Mouse (Mus musculus): ENCODE measurements at regions not wholly inside any gene's neighbourhood (a gene's known extent, or its start where the extent isn't known, plus 50 kb on each side); places are given as distances from the start of the nearest gene placed in this dataset.
"Not testable (repeated sequence)": the region's sequence is repeated elsewhere in the genome, so short reads cannot be mapped to it uniquely, and the experiment has no call there.

GRCm38 (mm10) chr3:110880472-110880871 lies 629.7 kb upstream of the Prmt6 start:
- H3K4me3 ChIP-seq; H3K27ac ChIP-seq; ATAC-seq (ENCODE audit: low FRiP score); H3K9ac ChIP-seq; H3K4me2 ChIP-seq; H3K9me3 ChIP-seq; H3K36me3 ChIP-seq; H3K4me1 ChIP-seq (replicated peaks); H3K27me3 ChIP-seq: not testable (repeated sequence)
- WGBS, result 69% methylated on average over 2 of the region's 2 CpGs

GRCm38 (mm10) chr3:110865989-110866388 lies 615.2 kb upstream of the Prmt6 start:
- H3K4me3 ChIP-seq, result no peak overlapping the region
- no peaks in the 10 kb centered on the region for H3K4me1 ChIP-seq (replicated peaks)
- H3K36me3 ChIP-seq, result no peaks in the 10 kb centered on the region
- no peak overlapping the region for H3K27ac ChIP-seq
- no peaks in the 10 kb centered on the region for H3K9me3 ChIP-seq
- H3K9ac ChIP-seq, result no peak overlapping the region
- H3K27me3 ChIP-seq, result no peaks in the 10 kb centered on the region
- 84% methylated on average over 1 of the region's 1 CpGs for WGBS
- no peak for ATAC-seq (ENCODE audit: low FRiP score)
- H3K4me2 ChIP-seq, result no peak overlapping the region

GRCm38 (mm10) chr3:110847222-110847621 lies 596.4 kb upstream of the Prmt6 start:
- no peak for ATAC-seq (ENCODE audit: low FRiP score)
- H3K27ac ChIP-seq, result no peak overlapping the region
- 91% methylated on average over 2 of the region's 2 CpGs for WGBS
- H3K9me3 ChIP-seq, result no peaks in the 10 kb centered on the region
- no peak overlapping the region for H3K9ac ChIP-seq
- no peaks in the 10 kb centered on the region for H3K36me3 ChIP-seq
- H3K4me1 ChIP-seq (replicated peaks), result no peaks in the 10 kb centered on the region
- H3K27me3 ChIP-seq, result no peaks in the 10 kb centered on the region
- no peak overlapping the region for H3K4me2 ChIP-seq
- H3K4me3 ChIP-seq, result no peak overlapping the region

- no peaks in the 10 kb centered on the region for H3K36me3 ChIP-seq
- 75% methylated on average over 3 of the region's 3 CpGs for WGBS
- H3K4me2 ChIP-seq, result no peak overlapping the region
- H3K9ac ChIP-seq, result no peak overlapping the region
- no peaks in the 10 kb centered on the region for H3K27me3 ChIP-seq
- no peak overlapping the region for H3K4me3 ChIP-seq
- no peaks in the 10 kb centered on the region for H3K9me3 ChIP-seq
- H3K4me1 ChIP-seq (replicated peaks), result no peaks in the 10 kb centered on the region
- no peak overlapping the region for H3K27ac ChIP-seq
- no peak for ATAC-seq (ENCODE audit: low FRiP score)
Measured at GRCm38 (mm10) chr3:110820709-110821401, 570.1 kb upstream of the Prmt6 start.

- H3K27ac ChIP-seq, result 0 out of 2 replicates have a peak overlapping the region, but pooled peaks have one; percentile 35
- no peaks in the 10 kb centered on the region for H3K9me3 ChIP-seq
- no peak overlapping the region for H3K4me2 ChIP-seq
- no peak overlapping the region for H3K4me3 ChIP-seq
- no peaks in the 10 kb centered on the region for H3K27me3 ChIP-seq
- ATAC-seq (ENCODE audit: low FRiP score), result peak; percentile 61; the same call in 1 of the 2 replicates
- WGBS, result 42% methylated on average over 4 of the region's 4 CpGs
- H3K9ac ChIP-seq, result no peak overlapping the region
- H3K36me3 ChIP-seq, result no peaks in the 10 kb centered on the region
- peaks cover 7% of the 10 kb centered on the region; the same call in 1 of the 2 replicates for H3K4me1 ChIP-seq (replicated peaks)
Measured at GRCm38 (mm10) chr3:110789009-110789586, 538.3 kb upstream of the Prmt6 start.

GRCm38 (mm10) chr3:110755266-110755665 lies 504.5 kb upstream of the Prmt6 start:
- 85% methylated on average over 1 of the region's 1 CpGs for WGBS
- Histone ChIP-seq H3K27me3 (no peaks in the 10 kb centered on the region), H3K27ac (no peak overlapping the region), H3K4me3 (no peak overlapping the region), H3K4me1 (replicated peaks) (no peaks in the 10 kb centered on the region), H3K9me3 (no peaks in the 10 kb centered on the region), H3K36me3 (no peaks in the 10 kb centered on the region), H3K4me2 (no peak overlapping the region), H3K9ac (no peak overlapping the region)
- no peak for ATAC-seq (ENCODE audit: low FRiP score)

GRCm38 (mm10) chr3:110746273-110746672 lies 495.5 kb upstream of the Prmt6 start:
- WGBS, result 39% methylated on average over 2 of the region's 2 CpGs
- no peak for ATAC-seq (ENCODE audit: low FRiP score)
- H3K9ac ChIP-seq, result no peak overlapping the region

GRCm38 (mm10) chr3:110700122-110700521 lies 449.3 kb upstream of the Prmt6 start:
- no peak overlapping the region for H3K9ac ChIP-seq
- WGBS, result 13% methylated on average over 4 of the region's 4 CpGs

More at GRCm38 (mm10) chr3:110746273-110746672, 495.5 kb upstream of the Prmt6 start:
- Histone ChIP-seq H3K27ac (no peak overlapping the region), H3K27me3 (no peaks in the 10 kb centered on the region), H3K9me3 (no peaks in the 10 kb centered on the region), H3K4me3 (no peak overlapping the region), H3K4me2 (no peak overlapping the region), H3K4me1 (replicated peaks) (0 out of 2 replicates have a peak, but pooled peaks cover 3% of the 10 kb centered on the region), H3K36me3 (no peaks in the 10 kb centered on the region)

GRCm38 (mm10) chr3:110667525-110668005 lies 416.8 kb upstream of the Prmt6 start:
- no peak overlapping the region for H3K9ac ChIP-seq
- no peak overlapping the region for H3K4me3 ChIP-seq
- H3K4me1 ChIP-seq (replicated peaks), result no peaks in the 10 kb centered on the region; the same call in 1 of the 2 replicates
- H3K27ac ChIP-seq, result no peak overlapping the region
- no peaks in the 10 kb centered on the region for H3K27me3 ChIP-seq
- WGBS, result 45% methylated on average over 7 of the region's 7 CpGs
- no peaks in the 10 kb centered on the region for H3K9me3 ChIP-seq
- no peak overlapping the region for H3K4me2 ChIP-seq
- ATAC-seq (ENCODE audit: low FRiP score), result peak; percentile 66
- H3K36me3 ChIP-seq, result no peaks in the 10 kb centered on the region

More at GRCm38 (mm10) chr3:110700122-110700521, 449.3 kb upstream of the Prmt6 start:
- no peaks in the 10 kb centered on the region for H3K27me3 ChIP-seq
- no peak overlapping the region for H3K4me3 ChIP-seq
- H3K9me3 ChIP-seq, result no peaks in the 10 kb centered on the region
- H3K4me1 ChIP-seq (replicated peaks), result no peaks in the 10 kb centered on the region
- ATAC-seq (ENCODE audit: low FRiP score), result no peak
- no peaks in the 10 kb centered on the region for H3K36me3 ChIP-seq
- H3K4me2 ChIP-seq, result no peak overlapping the region
- no peak overlapping the region for H3K27ac ChIP-seq

GRCm38 (mm10) chr3:110666992-110667391 lies 416.2 kb upstream of the Prmt6 start:
- Histone ChIP-seq H3K4me3 (no peak overlapping the region), H3K4me1 (replicated peaks) (no peaks in the 10 kb centered on the region; the same call in 1 of the 2 replicates), H3K36me3 (no peaks in the 10 kb centered on the region), H3K27ac (no peak overlapping the region), H3K9ac (no peak overlapping the region), H3K9me3 (no peaks in the 10 kb centered on the region), H3K27me3 (no peaks in the 10 kb centered on the region), H3K4me2 (no peak overlapping the region)
- 71% methylated on average over 2 of the region's 2 CpGs for WGBS
- no peak for ATAC-seq (ENCODE audit: low FRiP score)

- Histone ChIP-seq H3K9ac (no peak overlapping the region), H3K27ac (no peak overlapping the region), H3K9me3 (no peaks in the 10 kb centered on the region), H3K27me3 (no peaks in the 10 kb centered on the region), H3K4me3 (no peak overlapping the region), H3K4me2 (no peak overlapping the region), H3K4me1 (replicated peaks) (no peaks in the 10 kb centered on the region), H3K36me3 (no peaks in the 10 kb centered on the region)
- ATAC-seq (ENCODE audit: low FRiP score), result no peak
- WGBS, result 69% methylated on average over 4 of the region's 4 CpGs
Measured at GRCm38 (mm10) chr3:110657495-110658105, 406.8 kb upstream of the Prmt6 start.

- no peaks in the 10 kb centered on the region for H3K4me1 ChIP-seq (replicated peaks)
- H3K4me3 ChIP-seq, result no peak overlapping the region
- no peak for ATAC-seq (ENCODE audit: low FRiP score)
- H3K9me3 ChIP-seq, result no peaks in the 10 kb centered on the region
- no peaks in the 10 kb centered on the region for H3K27me3 ChIP-seq
- no peak overlapping the region for H3K4me2 ChIP-seq
- no peak overlapping the region for H3K27ac ChIP-seq
- no peak overlapping the region for H3K9ac ChIP-seq
- no peaks in the 10 kb centered on the region for H3K36me3 ChIP-seq
- 74% methylated on average over 3 of the region's 3 CpGs for WGBS
Measured at GRCm38 (mm10) chr3:110626326-110626725, 375.5 kb upstream of the Prmt6 start.
